Mouse (Mus musculus): Measurements from ENCODE around the gene Khk. TPM values are rescaled to one million over a fixed set of nuclear protein-coding genes. Genes with fewer than 3 reads are reported as not detected.
A peak's percentile ranks its signal among the peaks of the same experiment; 100 is the strongest.

Gene Khk
- polyA plus RNA-seq, 1 experiment from 2014 or later, result 28.8 TPM

GRCm38 (mm10) chr5:30917348-30917747, 3.9 kb upstream of the Khk start:
- H3K4me1 ChIP-seq (ENCODE audit: control insufficient read depth, insufficient read depth, low read length), result peaks cover 38% of the 10 kb centered on the region
- H3K36me3 ChIP-seq (ENCODE audit: control insufficient read depth, insufficient read depth, low read length), result peaks cover 10% of the 10 kb centered on the region
- H3K27ac ChIP-seq (ENCODE audit: low read length), result no peak overlapping the region
- no peak overlapping the region for H3K4me3 ChIP-seq (replicated peaks; ENCODE audit: low read length)
- no peaks in the 10 kb centered on the region for H3K27me3 ChIP-seq (ENCODE audit: control insufficient read depth, insufficient read depth, low read length)
- WGBS, result 87% methylated on average over 11 of the region's 11 CpGs
- no peak overlapping the region for H3K4me2 ChIP-seq (ENCODE audit: low read depth, low read length)
- no peak for ATAC-seq (ENCODE audit: insufficient read depth, low FRiP score)
- H3K9me3 ChIP-seq (replicated peaks; ENCODE audit: control insufficient read depth, low read length), result no peaks in the 10 kb centered on the region
- peak overlapping the region; percentile 32; the same call in 1 of the 2 replicates for H3K9ac ChIP-seq (ENCODE audit: low read length)

GRCm38 (mm10) chr5:30917891-30918670, 3.1 kb upstream of the Khk start:
- H3K9ac ChIP-seq (ENCODE audit: low read length), result peak overlapping the region; percentile 46
- 0 out of 2 replicates have a peak overlapping the region, but pooled peaks have one; percentile 34 for H3K27ac ChIP-seq (ENCODE audit: low read length)

GRCm38 (mm10) chr5:30918691-30919090, 2.5 kb upstream of the Khk start:
- no peaks in the 10 kb centered on the region for H3K27me3 ChIP-seq (ENCODE audit: control insufficient read depth, insufficient read depth, low read length)
- peaks cover 39% of the 10 kb centered on the region for H3K4me1 ChIP-seq (ENCODE audit: control insufficient read depth, insufficient read depth, low read length)
- H3K4me2 ChIP-seq (ENCODE audit: low read depth, low read length), result no peak overlapping the region
- peak overlapping the region; percentile 46 for H3K9ac ChIP-seq (ENCODE audit: low read length)
- H3K4me3 ChIP-seq (replicated peaks; ENCODE audit: low read length), result no peak overlapping the region
- H3K27ac ChIP-seq (ENCODE audit: low read length), result 0 out of 2 replicates have a peak overlapping the region, but pooled peaks have one; percentile 34
- WGBS, result 82% methylated on average over 8 of the region's 8 CpGs
- no peak for ATAC-seq (ENCODE audit: insufficient read depth, low FRiP score)
- H3K9me3 ChIP-seq (replicated peaks; ENCODE audit: control insufficient read depth, low read length), result no peaks in the 10 kb centered on the region
- peaks cover 10% of the 10 kb centered on the region for H3K36me3 ChIP-seq (ENCODE audit: control insufficient read depth, insufficient read depth, low read length)

More at GRCm38 (mm10) chr5:30917891-30918670, 3.1 kb upstream of the Khk start:
- ATAC-seq (ENCODE audit: insufficient read depth, low FRiP score), result no peak
- WGBS, result 86% methylated on average over 31 of the region's 31 CpGs
- H3K4me2 ChIP-seq (ENCODE audit: low read depth, low read length), result no peak overlapping the region
- H3K4me3 ChIP-seq (replicated peaks; ENCODE audit: low read length), result no peak overlapping the region
- peaks cover 10% of the 10 kb centered on the region for H3K36me3 ChIP-seq (ENCODE audit: control insufficient read depth, insufficient read depth, low read length)
- no peaks in the 10 kb centered on the region for H3K27me3 ChIP-seq (ENCODE audit: control insufficient read depth, insufficient read depth, low read length)
- H3K9me3 ChIP-seq (replicated peaks; ENCODE audit: control insufficient read depth, low read length), result no peaks in the 10 kb centered on the region
- peaks cover 39% of the 10 kb centered on the region for H3K4me1 ChIP-seq (ENCODE audit: control insufficient read depth, insufficient read depth, low read length)

GRCm38 (mm10) chr5:30919831-30920614, 1.2 kb upstream of the Khk start:
- H3K4me2 ChIP-seq (ENCODE audit: low read depth, low read length), result no peak overlapping the region
- peak overlapping the region; percentile 0; the same call in 1 of the 2 replicates for H3K27ac ChIP-seq (ENCODE audit: low read length)
- H3K9ac ChIP-seq (ENCODE audit: low read length), result 0 out of 2 replicates have a peak overlapping the region, but pooled peaks have one; percentile 9
- H3K4me3 ChIP-seq (replicated peaks; ENCODE audit: low read length), result no peak overlapping the region
- peaks cover 39% of the 10 kb centered on the region for H3K4me1 ChIP-seq (ENCODE audit: control insufficient read depth, insufficient read depth, low read length)
- H3K36me3 ChIP-seq (ENCODE audit: control insufficient read depth, insufficient read depth, low read length), result peaks cover 10% of the 10 kb centered on the region
- WGBS, result 70% methylated on average over 11 of the region's 11 CpGs
- ATAC-seq (ENCODE audit: insufficient read depth, low FRiP score), result no peak
- H3K27me3 ChIP-seq (ENCODE audit: control insufficient read depth, insufficient read depth, low read length), result no peaks in the 10 kb centered on the region
- H3K9me3 ChIP-seq (replicated peaks; ENCODE audit: control insufficient read depth, low read length), result no peaks in the 10 kb centered on the region

- peak; percentile 1; the same call in 1 of the 2 replicates for ATAC-seq (ENCODE audit: insufficient read depth, low FRiP score)
- H3K9ac ChIP-seq (ENCODE audit: low read length), result peak overlapping the region; percentile 40
Measured at GRCm38 (mm10) chr5:30920621-30921020, 610 bp upstream of the Khk start.

DNA sequence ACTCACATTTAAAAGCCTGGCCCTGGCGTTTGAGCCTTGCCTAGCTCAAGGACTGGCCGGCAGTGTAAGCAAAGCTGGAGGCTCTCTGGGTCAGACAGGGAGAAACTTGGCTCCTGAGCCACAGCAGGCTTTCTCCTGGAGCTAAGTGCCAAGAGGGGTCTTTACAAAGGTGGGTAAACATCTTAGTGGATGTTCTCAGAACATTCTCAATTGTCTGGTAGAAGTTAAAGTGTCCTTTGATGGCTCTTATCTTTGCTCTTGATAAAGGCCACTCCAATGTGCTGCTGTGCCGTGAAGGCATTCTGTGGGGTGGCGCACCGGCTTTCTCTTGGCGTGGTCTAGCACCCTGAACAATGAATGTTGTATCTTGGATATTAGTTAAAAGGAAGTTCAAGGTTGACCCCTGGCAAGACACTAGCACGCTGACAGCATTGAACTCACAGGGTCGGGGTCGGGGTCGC, 1.4 kb downstream of the Khk start:
- 49% methylated on average over 10 of the region's 10 CpGs for WGBS
- peak overlapping the region; percentile 77; the same call in 1 of the 2 replicates for H3K9ac ChIP-seq (ENCODE audit: low read length)
- no peak for ATAC-seq (ENCODE audit: insufficient read depth, low FRiP score)
- H3K9me3 ChIP-seq (replicated peaks; ENCODE audit: control insufficient read depth, low read length), result no peaks in the 10 kb centered on the region
- H3K36me3 ChIP-seq (ENCODE audit: control insufficient read depth, insufficient read depth, low read length), result peaks cover 10% of the 10 kb centered on the region
- H3K27ac ChIP-seq (ENCODE audit: low read length), result no peak overlapping the region
- H3K27me3 ChIP-seq (ENCODE audit: control insufficient read depth, insufficient read depth, low read length), result no peaks in the 10 kb centered on the region
- H3K4me2 ChIP-seq (ENCODE audit: low read depth, low read length), result peak overlapping the region; percentile 79
- peaks cover 24% of the 10 kb centered on the region for H3K4me1 ChIP-seq (ENCODE audit: control insufficient read depth, insufficient read depth, low read length)
- peak overlapping the region; percentile 54; the same call in 1 of the 2 replicates for H3K4me3 ChIP-seq (replicated peaks; ENCODE audit: low read length)

More at GRCm38 (mm10) chr5:30920621-30921020, 610 bp upstream of the Khk start:
- Histone ChIP-seq H3K4me2 (ENCODE audit: low read depth, low read length) (peak overlapping the region; percentile 79), H3K4me3 (replicated peaks; ENCODE audit: low read length) (peak overlapping the region; percentile 54), H3K27ac (ENCODE audit: low read length) (peak overlapping the region; percentile 0; the same call in 1 of the 2 replicates), H3K9me3 (replicated peaks; ENCODE audit: control insufficient read depth, low read length) (no peaks in the 10 kb centered on the region), H3K36me3 (ENCODE audit: control insufficient read depth, insufficient read depth, low read length) (peaks cover 10% of the 10 kb centered on the region), H3K27me3 (ENCODE audit: control insufficient read depth, insufficient read depth, low read length) (no peaks in the 10 kb centered on the region), H3K4me1 (ENCODE audit: control insufficient read depth, insufficient read depth, low read length) (peaks cover 39% of the 10 kb centered on the region)
- WGBS, result 49% methylated on average over 19 of the region's 19 CpGs

DNA sequence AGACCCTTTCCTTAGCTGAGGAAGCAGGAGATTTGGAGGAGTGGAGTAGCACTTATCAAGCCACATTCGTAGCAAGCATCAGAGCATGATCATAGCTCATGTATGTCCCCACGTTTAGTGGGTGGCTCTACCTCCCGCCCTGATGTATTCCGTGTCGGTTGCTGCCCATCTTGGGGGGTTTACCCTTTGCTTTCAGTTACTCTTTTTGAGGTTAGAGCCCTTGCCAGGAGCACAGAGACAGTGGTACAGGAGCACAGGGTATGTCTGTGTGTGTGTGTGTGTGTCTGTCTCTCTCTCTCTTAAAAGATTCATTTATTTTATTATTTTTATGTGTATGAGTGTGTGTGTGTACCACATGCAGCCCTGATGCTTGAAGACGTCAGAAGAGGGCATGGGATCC, 1.9 kb downstream of the Khk start:
- Histone ChIP-seq H3K9me3 (replicated peaks; ENCODE audit: control insufficient read depth, low read length) (no peaks in the 10 kb centered on the region), H3K27ac (ENCODE audit: low read length) (no peak overlapping the region), H3K36me3 (ENCODE audit: control insufficient read depth, insufficient read depth, low read length) (peaks cover 10% of the 10 kb centered on the region), H3K4me2 (ENCODE audit: low read depth, low read length) (no peak overlapping the region), H3K4me1 (ENCODE audit: control insufficient read depth, insufficient read depth, low read length) (peaks cover 24% of the 10 kb centered on the region), H3K9ac (ENCODE audit: low read length) (no peak overlapping the region), H3K27me3 (ENCODE audit: control insufficient read depth, insufficient read depth, low read length) (no peaks in the 10 kb centered on the region), H3K4me3 (replicated peaks; ENCODE audit: low read length) (no peak overlapping the region)
- ATAC-seq (ENCODE audit: insufficient read depth, low FRiP score), result no peak
- WGBS, result 70% methylated on average over 6 of the region's 6 CpGs

- WGBS, result 74% methylated on average over 8 of the region's 8 CpGs
- Histone ChIP-seq H3K27me3 (ENCODE audit: control insufficient read depth, insufficient read depth, low read length) (no peaks in the 10 kb centered on the region), H3K9me3 (replicated peaks; ENCODE audit: control insufficient read depth, low read length) (no peaks in the 10 kb centered on the region), H3K9ac (ENCODE audit: low read length) (no peak overlapping the region), H3K36me3 (ENCODE audit: control insufficient read depth, insufficient read depth, low read length) (no peaks in the 10 kb centered on the region), H3K4me2 (ENCODE audit: low read depth, low read length) (no peak overlapping the region), H3K4me1 (ENCODE audit: control insufficient read depth, insufficient read depth, low read length) (peaks cover 24% of the 10 kb centered on the region), H3K27ac (ENCODE audit: low read length) (no peak overlapping the region), H3K4me3 (replicated peaks; ENCODE audit: low read length) (no peak overlapping the region)
- ATAC-seq (ENCODE audit: insufficient read depth, low FRiP score), result no peak
Measured at GRCm38 (mm10) chr5:30924614-30925013, 3.4 kb downstream of the Khk start.

- no peak for ATAC-seq (ENCODE audit: insufficient read depth, low FRiP score)
- no peaks in the 10 kb centered on the region for H3K36me3 ChIP-seq (ENCODE audit: control insufficient read depth, insufficient read depth, low read length)
- no peaks in the 10 kb centered on the region for H3K9me3 ChIP-seq (replicated peaks; ENCODE audit: control insufficient read depth, low read length)
- no peak overlapping the region for H3K4me2 ChIP-seq (ENCODE audit: low read depth, low read length)
- no peak overlapping the region for H3K27ac ChIP-seq (ENCODE audit: low read length)
- no peaks in the 10 kb centered on the region for H3K27me3 ChIP-seq (ENCODE audit: control insufficient read depth, insufficient read depth, low read length)
- no peak overlapping the region for H3K4me3 ChIP-seq (replicated peaks; ENCODE audit: low read length)
- H3K4me1 ChIP-seq (ENCODE audit: control insufficient read depth, insufficient read depth, low read length), result peaks cover 24% of the 10 kb centered on the region
- H3K9ac ChIP-seq (ENCODE audit: low read length), result no peak overlapping the region
- WGBS, result 94% methylated on average over 5 of the region's 5 CpGs
Measured at GRCm38 (mm10) chr5:30925217-30925616, 4.0 kb downstream of the Khk start.

Data from stomach, embryonic 16.5 days (tissue).